Comparison of ENCODE assay signal across 7 mouse cellular contexts in genomic region chr7:115366910-115367309, GRCm38 (mm10).
DNase-seq lines count a peak whose midpoint lies in the region; ATAC-seq and TF ChIP-seq lines count a peak whose summit lies in the region.

No protein-coding gene starts in this region.

- H3K9ac ChIP-seq in ES-E14 (ENCODE audit: insufficient read depth, low read depth, low read length, poor library complexity, severe bottlenecking): no peak overlapping the region
- no peak overlapping the region for H3K9ac ChIP-seq in stomach, postnatal 0 days (ENCODE audit: low read length)

- WGBS in stomach, postnatal 0 days: 45% methylated on average over 5 of the region's 5 CpGs

- H3K9me3 ChIP-seq in ES-E14 (ENCODE audit: control insufficient read depth, insufficient read depth, low read depth, low read length): no peaks in the 10 kb centered on the region
- no peaks in the 10 kb centered on the region for H3K9me3 ChIP-seq in stomach, postnatal 0 days (ENCODE audit: control insufficient read depth, low read length)

- no peaks in the 10 kb centered on the region for H3K4me1 ChIP-seq in ES-E14 (ENCODE audit: control insufficient read depth in 2 of 2, insufficient read depth in 2 of 2, low read length in 2 of 2, poor library complexity in 1 of 2)
- no peaks in the 10 kb centered on the region for H3K4me1 ChIP-seq in stomach, postnatal 0 days (replicated peaks; ENCODE audit: control insufficient read depth, insufficient read depth)

- TF ChIP-seq CTCF in layer of hippocampus, adult 2 months (conservative IDR thresholded peaks at IDR 0.05): peak; percentile 92
- TF ChIP-seq CTCF in stomach, postnatal 0 days (IDR thresholded peaks at IDR 0.05; ENCODE audit: low read depth): peak; percentile 86

- H3K27ac ChIP-seq in ES-E14 (ENCODE audit: insufficient read depth, low read depth, low read length, poor library complexity, severe bottlenecking): no peak overlapping the region
- no peak overlapping the region for H3K27ac ChIP-seq in layer of hippocampus, adult 2 months
- no peak overlapping the region for H3K27ac ChIP-seq in stomach, postnatal 0 days (replicated peaks)

- no peak for TF ChIP-seq EP300 in stomach, postnatal 0 days (optimal IDR thresholded peaks at IDR 0.05)

- DNase-seq in A20 (ENCODE audit: low read depth, low spot score) (peak; percentile 22), ES-E14 (ENCODE audit: low read depth, low spot score) (peak; percentile 48)
- peak; percentile 34 to 62 for DNase-seq in cerebellum, postnatal 25 days
- DNase-seq in layer of hippocampus, adult 2 months (ENCODE audit: low spot score in 2 of 2): peak; percentile 26 to 68
- DNase-seq in lung, postnatal 4 days: peak; percentile 47 to 70
- DNase-seq in stomach, postnatal 0 days (ENCODE audit: low spot score): peak; percentile 67

- no peak overlapping the region for H3K4me2 ChIP-seq in stomach, postnatal 0 days (replicated peaks; ENCODE audit: low read depth)

- no peaks in the 10 kb centered on the region for H3K27me3 ChIP-seq in stomach, postnatal 0 days (ENCODE audit: control insufficient read depth, insufficient read depth, low read length)

- H3K4me3 ChIP-seq in ES-E14 (ENCODE audit: insufficient read depth in 1 of 2, low read depth in 1 of 2, low read length in 2 of 2, poor library complexity in 1 of 2, severe bottlenecking in 1 of 2): no peak overlapping the region
- H3K4me3 ChIP-seq in layer of hippocampus, adult 2 months: no peak overlapping the region
- H3K4me3 ChIP-seq in stomach, postnatal 0 days (ENCODE audit: low read depth, low read length): no peak overlapping the region

- peak; percentile 84 for ATAC-seq in granulocyte monocyte progenitor cell, adult 5-6 weeks (replicated peaks; ENCODE audit: poor library complexity, severe bottlenecking)
- ATAC-seq in stomach, postnatal 0 days (ENCODE audit: low FRiP score, low TSS enrichment): no peak

- in situ Hi-C loops in ES-E14 (cut with MboI; ENCODE audit: low sequenced_read_pairs in 2 of 2, unreplicated experiment in 2 of 2): no loop called here

- H3K36me3 ChIP-seq in ES-E14 (ENCODE audit: control insufficient read depth, insufficient read depth, low read length, poor library complexity, severe bottlenecking): no peaks in the 10 kb centered on the region
- no peaks in the 10 kb centered on the region for H3K36me3 ChIP-seq in stomach, postnatal 0 days (ENCODE audit: control insufficient read depth, insufficient read depth, low read length)

TF ChIP-seq in ES-E14, 5 proteins besides CTCF, POLR2A, EP300 and RAD21:
- TF ChIP-seq ZC3H11A (IDR thresholded peaks at IDR 0.05; ENCODE audit: borderline replicate concordance, low read depth, low read length) (peak; percentile 58; the same call in 1 of the 2 replicates), MAFK (IDR thresholded peaks at IDR 0.05; ENCODE audit: insufficient read depth, low read depth, low read length) (no peak)
